Mouse (Mus musculus) 3T3-L1 (cell line): ENCODE data around the gene Osm.

Experiments used
- DNase-seq: peaks from one replicate; pipeline ENCODE4 v3.0.0-alpha.2; 2015; ENCODE audit warnings: low read depth, low spot score

Osm gene

DNA sequence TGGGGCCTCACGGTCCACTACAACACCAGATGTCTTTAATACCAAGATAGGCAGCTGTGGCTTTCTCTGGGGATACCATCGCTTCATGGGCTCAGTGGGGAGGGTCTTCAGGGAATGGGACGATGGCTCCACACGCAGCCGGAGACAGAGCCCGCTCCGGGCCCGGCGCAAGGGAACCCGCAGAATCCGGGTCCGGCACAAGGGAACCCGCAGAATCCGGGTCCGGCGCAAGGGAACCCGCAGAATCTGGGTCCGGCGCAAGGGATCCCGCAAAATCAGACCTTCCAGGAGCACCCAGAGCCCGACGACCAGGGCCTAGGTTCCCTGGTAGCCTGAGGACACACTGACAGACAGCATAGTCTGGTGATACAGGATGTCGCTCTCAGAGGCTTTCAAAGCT lies 3.5 kb downstream of the Osm start:
- DNase-seq, result no peak

DNA sequence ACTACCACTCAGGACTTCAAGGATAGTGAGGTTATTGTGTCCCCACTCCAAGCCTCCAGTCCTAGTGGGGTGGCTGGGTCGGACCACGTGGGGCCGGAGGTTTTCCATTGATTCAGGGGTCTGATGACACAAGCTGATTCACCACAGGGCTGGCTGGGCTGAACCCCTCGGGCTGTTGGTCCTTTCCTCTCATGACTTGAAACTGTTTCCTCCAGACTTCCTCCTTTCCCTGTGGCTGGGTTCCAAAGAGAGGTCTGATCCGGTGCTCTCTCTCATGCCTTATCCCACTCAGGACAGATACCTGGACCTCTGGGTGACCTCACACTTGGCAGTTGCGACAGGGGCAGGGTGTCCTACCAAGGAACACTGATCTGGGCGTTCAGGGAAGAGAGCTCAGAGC lies 3.9 kb downstream of the Osm start:
- DNase-seq, result no peak

GRCm38 (mm10) chr11:4241180-4241579 lies 5.0 kb downstream of the Osm start:
- DNase-seq, result no peak

- peak; percentile 26 for DNase-seq
Measured at GRCm38 (mm10) chr11:4246126-4246525, 9.9 kb downstream of the Osm start.

DNA sequence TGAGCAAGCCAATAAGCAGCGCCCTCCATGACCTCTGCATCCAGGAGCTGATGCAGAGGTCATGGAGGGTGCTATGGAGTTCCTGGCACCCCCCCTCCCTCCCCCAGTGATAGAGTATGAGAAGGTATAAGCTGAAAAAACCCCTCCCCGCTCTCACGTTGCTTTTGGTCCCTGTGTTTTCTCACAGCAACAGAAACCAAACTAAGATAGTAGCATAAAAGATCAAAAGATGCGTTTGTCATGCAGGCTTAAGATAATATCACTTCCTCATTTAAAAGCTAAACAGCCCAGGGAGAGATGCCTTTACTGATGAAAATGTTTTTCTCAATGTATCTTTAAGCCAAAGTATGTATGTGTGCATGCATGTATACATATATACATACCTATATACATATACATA lies 10.4 kb downstream of the Osm start:
- no peak for DNase-seq

GRCm38 (mm10) chr11:4247201-4247959 lies 11.2 kb downstream of the Osm start:
- DNase-seq, result no peak

- no peak for DNase-seq
Measured at GRCm38 (mm10) chr11:4249151-4249550, 12.9 kb downstream of the Osm start.

DNA sequence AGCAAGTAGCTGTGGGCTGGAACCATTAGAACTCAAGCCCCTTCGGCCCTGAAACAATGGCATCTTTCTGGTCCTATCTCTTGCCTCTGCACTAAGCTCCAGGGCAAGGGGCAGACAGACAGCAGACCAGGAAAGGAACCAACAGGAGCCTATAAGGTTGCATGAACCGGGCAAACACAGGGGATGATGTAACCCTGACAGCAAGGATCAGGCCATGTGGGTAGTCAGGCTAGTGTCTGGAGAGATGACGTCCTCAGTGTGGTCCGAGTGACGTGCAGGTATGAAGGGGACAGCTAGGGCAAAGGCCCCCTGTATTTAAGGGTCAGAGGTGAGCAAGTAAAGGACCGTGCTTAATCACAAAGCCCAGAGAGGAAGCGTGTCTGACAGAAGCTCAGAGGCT lies 14.1 kb downstream of the Osm start:
- no peak for DNase-seq

DNA sequence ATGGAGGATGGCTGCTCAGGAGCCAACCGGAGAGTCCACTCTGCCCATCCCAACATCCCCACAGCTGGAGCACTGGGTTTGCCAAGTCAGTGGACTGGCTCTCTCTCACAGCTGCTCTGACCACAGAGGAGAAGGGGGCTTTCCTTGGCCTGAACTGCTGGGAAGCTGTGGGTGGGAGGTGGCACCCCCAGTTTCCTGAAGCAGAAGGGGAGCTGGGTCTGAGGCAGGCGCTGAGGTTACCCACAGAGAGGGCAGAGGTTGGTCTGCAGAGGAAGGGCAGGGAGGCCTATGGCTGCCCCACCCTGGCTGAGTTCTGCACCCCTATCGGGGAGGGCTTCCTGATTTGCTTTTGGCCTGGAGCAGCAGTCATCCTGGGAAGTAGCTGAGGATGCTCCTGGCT lies 15.2 kb downstream of the Osm start:
- DNase-seq, result no peak

DNA sequence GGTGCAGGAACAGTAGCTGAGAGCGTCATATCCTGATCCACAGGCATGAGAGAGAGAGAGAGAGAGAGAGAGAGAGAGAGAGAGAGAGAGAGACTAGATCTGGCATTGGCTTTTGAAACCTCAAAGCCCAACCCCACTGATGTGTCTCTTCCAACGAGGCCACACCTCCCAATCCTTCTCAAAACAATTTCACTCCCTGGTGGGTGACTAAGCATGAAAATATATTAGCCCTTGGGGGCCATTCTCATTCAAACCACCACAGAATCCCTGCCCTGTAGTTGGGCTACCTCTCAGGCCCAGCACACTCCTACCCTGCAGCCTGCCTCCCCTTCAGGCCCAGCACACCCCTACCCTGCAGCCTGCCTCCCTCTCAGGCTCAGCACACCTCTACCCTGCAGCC lies 16.7 kb downstream of the Osm start:
- no peak for DNase-seq

DNA sequence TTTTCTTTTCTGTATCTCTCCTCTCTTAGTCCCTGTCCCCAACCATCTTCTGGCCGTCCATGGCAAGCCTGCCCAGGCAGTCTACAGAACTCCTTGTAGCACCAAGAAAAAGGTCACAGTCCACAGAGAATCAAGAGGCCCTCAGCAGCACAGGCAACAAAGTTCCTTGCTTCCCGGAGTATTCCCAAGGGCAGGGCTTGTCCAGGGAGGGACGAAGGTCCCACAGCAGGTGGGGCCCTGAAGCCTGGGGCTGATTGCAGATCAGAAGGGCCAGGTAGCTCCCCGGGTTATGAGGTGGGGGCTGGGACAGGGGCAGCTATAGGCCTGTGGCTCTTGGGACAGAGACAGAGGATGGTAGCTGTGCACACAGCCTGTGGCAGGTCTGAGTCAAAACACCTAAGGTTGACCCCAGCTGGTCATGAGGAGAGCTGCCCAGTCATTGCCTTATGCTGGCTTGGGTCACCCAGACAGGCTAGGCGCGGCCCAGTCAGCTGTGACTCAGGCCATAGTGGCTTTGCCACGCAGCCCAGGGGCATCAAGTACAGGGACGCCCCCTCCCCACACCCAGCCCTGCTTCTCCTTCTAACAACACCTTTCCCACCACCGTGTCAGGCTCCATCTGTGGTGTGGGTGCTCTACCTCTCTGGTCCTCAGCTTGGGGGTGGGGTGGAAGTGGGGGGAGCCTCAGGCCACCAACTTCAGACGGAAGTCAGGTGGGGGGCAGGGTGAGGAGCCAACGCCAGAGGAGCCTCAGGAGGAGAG lies 20.8 kb downstream of the Osm start, which contains the start of gene Lif:
Gene Lif (plus strand): TSS at position 712 of the 762 bp plus-strand sequence.
- DNase-seq, result no peak

DNA sequence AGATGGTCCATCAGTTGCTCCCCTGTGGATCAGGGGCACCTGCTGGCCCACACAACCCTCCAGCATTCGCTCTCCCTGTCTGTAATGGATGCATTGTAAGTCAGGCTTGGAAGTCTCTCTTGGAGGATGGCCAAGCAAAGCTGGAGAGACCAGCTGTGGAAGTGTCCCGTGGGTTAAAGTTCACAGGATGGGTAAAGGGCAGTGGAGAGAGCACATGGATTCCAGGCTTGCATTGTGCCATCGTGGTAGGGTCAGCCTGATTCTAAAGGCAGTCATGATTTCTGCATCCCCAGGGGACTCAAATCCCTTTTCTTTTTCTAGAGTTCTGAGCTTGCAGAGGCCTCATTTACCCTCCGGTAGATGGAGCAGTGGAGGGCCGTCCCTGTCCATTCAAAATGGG lies 21.5 kb downstream of the Osm start:
- no peak for DNase-seq

- DNase-seq, result peak; percentile 83
Measured at GRCm38 (mm10) chr11:4258657-4259082, 22.4 kb downstream of the Osm start.

- no peak for DNase-seq
Measured at GRCm38 (mm10) chr11:4260463-4261187, 24.4 kb downstream of the Osm start.

DNA sequence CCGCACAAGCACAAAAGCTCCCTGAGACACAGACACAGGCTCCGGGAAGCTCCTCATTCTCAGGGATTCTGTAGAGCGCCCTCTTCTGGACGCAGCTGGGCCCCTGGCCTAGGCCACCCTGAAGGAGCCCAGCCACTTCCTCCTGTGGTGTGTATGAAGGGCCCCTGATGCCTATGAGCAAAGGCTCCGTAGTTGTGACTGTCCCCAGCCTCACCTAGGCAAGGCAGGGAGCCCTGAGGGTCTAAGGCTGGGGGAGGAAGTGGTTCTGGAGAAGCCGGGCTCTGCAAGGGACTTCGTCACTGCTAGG lies 24.9 kb downstream of the Osm start:
- DNase-seq, result peak; percentile 70

DNA sequence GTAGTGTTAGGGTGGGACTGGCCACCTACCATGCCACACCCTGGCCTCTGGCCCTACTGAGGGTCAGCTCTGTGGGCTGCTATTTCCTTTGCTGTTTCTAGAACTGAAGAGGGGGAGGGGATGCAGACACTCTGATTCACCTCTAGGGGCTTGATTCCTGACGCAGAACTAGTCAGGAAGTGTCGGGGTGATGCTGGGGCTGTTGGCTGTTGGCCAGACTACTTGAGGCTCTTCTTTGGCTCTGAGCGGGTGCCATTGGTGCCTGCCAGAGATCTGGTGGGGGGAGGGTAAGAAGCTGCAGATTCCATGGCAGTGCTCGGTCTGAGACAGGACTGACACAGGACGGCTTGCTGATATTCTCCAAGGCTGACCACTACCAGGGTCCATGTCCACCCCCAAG lies 25.7 kb downstream of the Osm start:
- peak; percentile 81 for DNase-seq

- DNase-seq, result peak; percentile 56
Measured at GRCm38 (mm10) chr11:4262847-4263246, 26.6 kb downstream of the Osm start.

- DNase-seq, result no peak
Measured at GRCm38 (mm10) chr11:4263296-4263695, 27.1 kb downstream of the Osm start.

DNA sequence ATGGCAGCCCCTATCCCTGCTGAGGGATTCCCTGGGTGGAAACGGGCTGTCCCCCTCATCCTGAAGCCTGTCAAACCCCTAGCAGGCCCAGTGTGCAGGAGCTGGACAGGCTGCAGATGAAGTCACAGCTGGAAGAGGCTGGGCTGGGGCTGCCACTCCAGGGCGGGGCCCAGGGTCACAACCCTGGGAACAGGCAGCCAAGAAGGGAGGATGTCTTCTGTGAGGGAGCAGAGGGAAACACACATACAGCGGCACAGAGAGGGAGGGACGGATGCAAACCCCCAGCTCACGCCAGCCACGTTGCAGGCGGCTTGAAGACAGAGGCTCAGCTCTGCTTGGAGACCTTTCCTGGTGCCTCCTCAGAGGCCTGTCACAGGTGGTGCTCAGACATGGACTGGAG lies 27.8 kb downstream of the Osm start:
- peak; percentile 54 for DNase-seq

- DNase-seq, result peak; percentile 49
Measured at GRCm38 (mm10) chr11:4266271-4267201, 30.3 kb downstream of the Osm start.

DNA sequence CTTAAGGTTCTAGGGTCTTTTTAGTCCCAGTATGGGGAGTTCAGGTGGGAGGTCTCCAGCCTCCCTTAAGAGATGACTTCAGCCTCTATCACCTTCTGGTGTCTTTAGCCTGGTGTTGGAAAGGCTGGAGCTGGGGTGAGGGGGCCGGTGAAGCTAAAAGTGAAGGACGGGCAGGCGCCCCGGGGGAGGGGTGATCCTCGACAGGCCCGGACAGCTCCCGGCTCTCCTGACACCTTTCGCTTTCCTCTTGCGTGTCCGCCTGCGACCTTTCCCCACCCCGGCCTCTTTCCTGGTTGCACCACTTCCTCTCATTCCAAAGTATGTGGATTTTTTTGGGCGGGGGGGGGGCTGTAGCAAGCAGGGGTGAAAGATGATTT lies 31.0 kb downstream of the Osm start:
- DNase-seq, result no peak

- DNase-seq, result no peak
Measured at GRCm38 (mm10) chr11:4268500-4268899, 32.3 kb downstream of the Osm start.
